Mouse (Mus musculus): ENCODE measurements around the gene Arid3b.

Gene Arid3b

DNA sequence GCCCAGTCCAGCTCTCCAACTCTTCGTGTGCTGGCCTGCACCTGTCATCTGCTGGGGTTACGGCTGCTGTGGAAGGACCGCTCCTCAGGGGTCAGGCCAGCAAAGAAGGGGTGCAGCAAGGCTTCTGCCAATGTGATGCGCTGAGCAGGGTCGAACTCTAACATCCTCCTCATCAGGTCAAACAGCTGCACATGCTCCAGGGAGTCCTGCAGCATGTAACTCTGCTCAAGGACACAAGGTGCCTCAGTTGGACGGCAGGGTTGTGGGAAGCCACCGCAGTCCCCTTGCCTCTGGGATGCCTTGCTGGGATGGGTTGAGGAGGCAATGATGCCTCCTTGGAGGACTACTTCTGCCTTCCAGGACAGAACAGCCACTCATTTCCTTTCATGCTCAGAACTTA lies 85.7 kb downstream of the Arid3b start:
- in situ Hi-C loops (cut with MseI, MboI), result no loop called here

GRCm38 (mm10) chr9:57748831-57749230 lies 87.8 kb downstream of the Arid3b start:
- in situ Hi-C loops (cut with MseI, MboI), result loop anchor here in 1 of 2 experiments (5.0 kb wide), 1 partner anchor 87 kb away; no protein-coding TSS in a partner anchor

DNA sequence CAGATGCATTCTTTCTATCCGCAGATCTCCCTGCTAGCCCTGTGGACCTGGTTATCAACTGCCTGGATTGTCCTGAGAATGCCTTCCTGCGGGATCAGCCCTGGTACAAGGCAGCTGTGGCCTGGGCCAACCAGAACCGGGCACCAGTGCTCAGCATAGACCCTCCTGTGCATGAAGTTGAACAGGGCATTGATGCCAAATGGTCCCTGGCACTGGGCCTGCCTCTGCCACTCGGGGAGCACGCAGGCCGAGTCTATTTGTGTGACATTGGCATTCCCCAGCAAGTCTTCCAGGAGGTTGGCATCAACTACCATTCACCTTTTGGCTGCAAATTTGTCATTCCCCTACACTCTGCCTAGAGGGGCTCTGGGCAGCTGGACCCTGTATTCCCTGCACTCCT lies 88.5 kb downstream of the Arid3b start:
- in situ Hi-C loops (cut with MseI, MboI), result loop anchor here in 1 of 2 experiments (5.0 kb wide), 1 partner anchor 86 kb away; no protein-coding TSS in a partner anchor

DNA sequence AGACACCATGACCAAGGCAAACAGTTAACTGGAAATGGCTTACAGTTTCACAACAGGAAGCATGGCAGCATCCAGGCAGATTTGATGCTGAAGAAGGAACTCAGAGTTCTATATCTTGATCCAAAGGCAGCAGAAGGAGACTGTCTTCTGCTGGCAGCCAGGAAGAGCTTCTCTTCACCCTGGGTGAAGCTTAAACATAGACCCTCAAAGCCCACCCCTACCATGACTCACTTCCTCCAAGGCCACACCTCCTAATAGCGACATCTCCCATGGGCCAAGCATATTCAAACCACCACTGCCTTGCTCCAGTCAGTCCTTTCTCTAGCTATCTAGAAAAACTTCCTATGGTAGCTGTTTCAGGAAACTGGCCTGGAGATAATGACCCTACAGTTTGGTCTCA lies 89.5 kb downstream of the Arid3b start:
- in situ Hi-C loops (cut with MseI, MboI), result loop anchor here in 1 of 2 experiments (5.0 kb wide), 1 partner anchor 85 kb away; no protein-coding TSS in a partner anchor

- in situ Hi-C loops (cut with MseI, MboI), result loop anchor here (5.0 kb wide), 1 partner anchor 82 kb away; no protein-coding TSS in a partner anchor
Observed at GRCm38 (mm10) chr9:57744462-57745091, 92.0 kb downstream of the Arid3b start.

Data from mouse trophoblast stem cell (cell line).